Comparison of ENCODE assay signal across 16 mouse cellular contexts in genomic region chr11:95423505-95423904, GRCm38 (mm10). TPM values are rescaled to one million over a fixed set of nuclear protein-coding genes. Genes with fewer than 3 reads are reported as not detected.
DNase-seq lines count a peak whose midpoint lies in the region; ATAC-seq and TF ChIP-seq lines count a peak whose summit lies in the region.
"Had no signal": no experiment of that assay in that cellular context is flagged by ENCODE, and none has a peak within 500 bp of the region (broad histone marks: within the 10 kb centered on the region; RNA-seq: fewer than 3 reads in every experiment).

No protein-coding gene starts in this region.

- H3K9ac ChIP-seq in intestine, embryonic 14.5 days (ENCODE audit: low read length): no peak overlapping the region
- no peak overlapping the region for H3K9ac ChIP-seq in intestine, embryonic 16.5 days (ENCODE audit: low read depth, low read length)
- no peak overlapping the region for H3K9ac ChIP-seq in midbrain, postnatal 0 days (replicated peaks; ENCODE audit: low read length, poor library complexity, severe bottlenecking)
- H3K9ac ChIP-seq in midbrain, embryonic 11.5 days (ENCODE audit: low read length): no peak overlapping the region
- H3K9ac ChIP-seq in stomach, postnatal 0 days (ENCODE audit: low read length): no peak overlapping the region
- H3K9ac ChIP-seq: embryonic facial prominence, embryonic 12.5 days; forebrain, embryonic 12.5 days; neural tube, embryonic 15.5 days had no signal

- no peaks in the 10 kb centered on the region for H3K9me3 ChIP-seq in intestine, embryonic 14.5 days (ENCODE audit: control insufficient read depth, low read length)
- H3K9me3 ChIP-seq in intestine, embryonic 16.5 days (ENCODE audit: control insufficient read depth, low read length): no peaks in the 10 kb centered on the region
- no peaks in the 10 kb centered on the region for H3K9me3 ChIP-seq in midbrain, postnatal 0 days (ENCODE audit: low read length)
- H3K9me3 ChIP-seq in midbrain, embryonic 11.5 days (ENCODE audit: control insufficient read depth, low read length): no peaks in the 10 kb centered on the region
- H3K9me3 ChIP-seq in stomach, postnatal 0 days (ENCODE audit: control insufficient read depth, low read length): no peaks in the 10 kb centered on the region
- H3K9me3 ChIP-seq: embryonic facial prominence, embryonic 12.5 days; forebrain, embryonic 12.5 days; neural tube, embryonic 15.5 days had no signal

- CTCF ChIA-PET in Patski (lab: Charles Lee): interaction anchor here (0.8 to 1.4 kb wide), 4 partner anchors 9 to 24 kb away, joined by 3 to 4 read pairs (median 3); no protein-coding TSS in a partner anchor

- no peaks in the 10 kb centered on the region for H3K4me1 ChIP-seq in intestine, embryonic 14.5 days (replicated peaks; ENCODE audit: control insufficient read depth, insufficient read depth, low read length)
- H3K4me1 ChIP-seq in intestine, embryonic 16.5 days (ENCODE audit: control insufficient read depth, insufficient read depth, low read length): no peaks in the 10 kb centered on the region
- no peaks in the 10 kb centered on the region for H3K4me1 ChIP-seq in midbrain, postnatal 0 days (ENCODE audit: insufficient read depth, low read length)
- H3K4me1 ChIP-seq in midbrain, embryonic 11.5 days (ENCODE audit: control insufficient read depth, insufficient read depth, low read length): no peaks in the 10 kb centered on the region
- no peaks in the 10 kb centered on the region for H3K4me1 ChIP-seq in stomach, postnatal 0 days (replicated peaks; ENCODE audit: control insufficient read depth, insufficient read depth)
- H3K4me1 ChIP-seq: embryonic facial prominence, embryonic 12.5 days; forebrain, embryonic 12.5 days; neural tube, embryonic 15.5 days had no signal

- H3K4me2 ChIP-seq in intestine, embryonic 14.5 days (ENCODE audit: low read length): no peak overlapping the region
- no peak overlapping the region for H3K4me2 ChIP-seq in intestine, embryonic 16.5 days (ENCODE audit: low read depth, low read length)
- no peak overlapping the region for H3K4me2 ChIP-seq in midbrain, postnatal 0 days (ENCODE audit: low read depth, low read length, poor library complexity, severe bottlenecking)
- H3K4me2 ChIP-seq in midbrain, embryonic 11.5 days: no peak overlapping the region
- no peak overlapping the region for H3K4me2 ChIP-seq in stomach, postnatal 0 days (replicated peaks; ENCODE audit: low read depth)
- H3K4me2 ChIP-seq: embryonic facial prominence, embryonic 12.5 days; forebrain, embryonic 12.5 days; neural tube, embryonic 15.5 days had no signal

- peak; percentile 40 for TF ChIP-seq CTCF in midbrain, postnatal 0 days (IDR thresholded peaks at IDR 0.05)
- TF ChIP-seq CTCF in Patski (IDR thresholded peaks at IDR 0.05): peak; percentile 56
- peak; percentile 56 for TF ChIP-seq CTCF in stomach, postnatal 0 days (IDR thresholded peaks at IDR 0.05; ENCODE audit: low read depth)

- ATAC-seq in intestine, embryonic 14.5 days (replicated peaks; ENCODE audit: low FRiP score, low TSS enrichment, low read depth): no peak
- ATAC-seq in intestine, embryonic 16.5 days: no peak
- ATAC-seq in midbrain, postnatal 0 days (ENCODE audit: low FRiP score): no peak
- no peak for ATAC-seq in midbrain, embryonic 11.5 days (ENCODE audit: low FRiP score)
- no peak for ATAC-seq in Patski
- ATAC-seq in stomach, postnatal 0 days (ENCODE audit: low FRiP score, low TSS enrichment): no peak
- ATAC-seq: midbrain, embryonic 16.5 days had no signal

- no peak overlapping the region for H3K4me3 ChIP-seq in intestine, embryonic 14.5 days (ENCODE audit: low read depth, low read length)
- H3K4me3 ChIP-seq in intestine, embryonic 16.5 days (ENCODE audit: low read length): no peak overlapping the region
- no peak overlapping the region for H3K4me3 ChIP-seq in midbrain, postnatal 0 days (ENCODE audit: low read depth, low read length)
- H3K4me3 ChIP-seq in midbrain, embryonic 11.5 days (ENCODE audit: low read depth, low read length): no peak overlapping the region
- no peak overlapping the region for H3K4me3 ChIP-seq in stomach, postnatal 0 days (ENCODE audit: low read depth, low read length)
- H3K4me3 ChIP-seq: embryonic facial prominence, embryonic 12.5 days; forebrain, embryonic 12.5 days; neural tube, embryonic 15.5 days had no signal

- no peak overlapping the region for H3K27ac ChIP-seq in intestine, embryonic 14.5 days (ENCODE audit: low read depth)
- H3K27ac ChIP-seq in intestine, embryonic 16.5 days (ENCODE audit: low read length): no peak overlapping the region
- no peak overlapping the region for H3K27ac ChIP-seq in midbrain, postnatal 0 days (ENCODE audit: low read depth, low read length)
- no peak overlapping the region for H3K27ac ChIP-seq in midbrain, embryonic 11.5 days (ENCODE audit: low read depth, low read length)
- H3K27ac ChIP-seq in stomach, postnatal 0 days (replicated peaks): no peak overlapping the region
- H3K27ac ChIP-seq: embryonic facial prominence, embryonic 12.5 days; forebrain, embryonic 12.5 days; neural tube, embryonic 15.5 days had no signal

- TF ChIP-seq EP300 in stomach, postnatal 0 days (optimal IDR thresholded peaks at IDR 0.05): no peak

- WGBS in intestine, embryonic 14.5 days: 83% methylated on average over 3 of the region's 3 CpGs
- 82% methylated on average over 3 of the region's 3 CpGs for WGBS in intestine, embryonic 16.5 days
- 86% methylated on average over 3 of the region's 3 CpGs for WGBS in midbrain, postnatal 0 days
- 81% methylated on average over 3 of the region's 3 CpGs for WGBS in midbrain, embryonic 11.5 days
- 81% methylated on average over 3 of the region's 3 CpGs for WGBS in stomach, postnatal 0 days

- peak; percentile 44 for DNase-seq in intestine, embryonic 14.5 days (ENCODE audit: low spot score)
- DNase-seq in midbrain, postnatal 0 days (ENCODE audit: low spot score): no peak
- no peak for DNase-seq in midbrain, embryonic 11.5 days (ENCODE audit: low spot score, missing footprints)
- no peak for DNase-seq in Patski (ENCODE audit: low read depth, low spot score)
- no peak for DNase-seq in stomach, postnatal 0 days (ENCODE audit: low spot score)
- DNase-seq in thymus, postnatal 25 days: no peak
- DNase-seq: adrenal gland, adult 8-10 months; cerebellum, adult 18-20 months; left cerebral cortex, postnatal 4 days; lung, postnatal 10 days; right cerebral cortex, postnatal 14 days had no signal

- POLR2A ChIA-PET in Patski (lab: Charles Lee): no interaction called here

- no peaks in the 10 kb centered on the region for H3K27me3 ChIP-seq in intestine, embryonic 14.5 days (replicated peaks; ENCODE audit: control insufficient read depth, insufficient read depth, low read length)
- no peaks in the 10 kb centered on the region for H3K27me3 ChIP-seq in intestine, embryonic 16.5 days (replicated peaks; ENCODE audit: control insufficient read depth, insufficient read depth, low read length)
- H3K27me3 ChIP-seq in midbrain, postnatal 0 days (ENCODE audit: insufficient read depth, low read length): no peaks in the 10 kb centered on the region
- no peaks in the 10 kb centered on the region for H3K27me3 ChIP-seq in midbrain, embryonic 11.5 days (ENCODE audit: control insufficient read depth, insufficient read depth, low read length)
- no peaks in the 10 kb centered on the region for H3K27me3 ChIP-seq in Patski
- no peaks in the 10 kb centered on the region for H3K27me3 ChIP-seq in stomach, postnatal 0 days (ENCODE audit: control insufficient read depth, insufficient read depth, low read length)
- H3K27me3 ChIP-seq: embryonic facial prominence, embryonic 12.5 days; forebrain, embryonic 12.5 days; neural tube, embryonic 15.5 days had no signal

- in situ Hi-C loops in Patski (cut with MboI; ENCODE audit: low pct_unique_long_range_greater_than_20kb): no loop called here

- peaks cover 4% of the 10 kb centered on the region; the same call in 1 of the 2 replicates for H3K36me3 ChIP-seq in intestine, embryonic 14.5 days (ENCODE audit: control insufficient read depth, insufficient read depth, low read length)
- no peaks in the 10 kb centered on the region for H3K36me3 ChIP-seq in intestine, embryonic 16.5 days (ENCODE audit: control insufficient read depth, insufficient read depth, low read length)
- no peaks in the 10 kb centered on the region for H3K36me3 ChIP-seq in midbrain, postnatal 0 days (ENCODE audit: insufficient read depth, low read length)
- 0 out of 2 replicates have a peak, but pooled peaks cover under 1% of the 10 kb centered on the region for H3K36me3 ChIP-seq in midbrain, embryonic 11.5 days (ENCODE audit: control insufficient read depth, insufficient read depth, low read length)
- H3K36me3 ChIP-seq in stomach, postnatal 0 days (ENCODE audit: control insufficient read depth, insufficient read depth, low read length): no peaks in the 10 kb centered on the region
- H3K36me3 ChIP-seq: forebrain, embryonic 12.5 days; neural tube, embryonic 15.5 days had no signal

RNA-seq across cellular contexts. Expression of gene Spop, which starts 9.6 kb away (rescaled TPM):
- polyA plus RNA-seq in intestine, embryonic 14.5 days (2014; fragmentation: Nextera tagmentation; extraction: Ambion mirVana): 95.5 and 105 TPM in 2 replicates
- 104 and 127 TPM in 2 replicates for polyA plus RNA-seq in intestine, embryonic 16.5 days (2015; fragmentation: Nextera tagmentation; extraction: Ambion mirVana)
- total RNA-seq in midbrain, postnatal 0 days (2014; rRNA removed): 54.3 and 66.5 TPM in 2 replicates
- 192 and 231 TPM in 2 replicates for polyA plus RNA-seq in midbrain, postnatal 0 days (2015; fragmentation: Nextera tagmentation; extraction: Ambion mirVana)
- 132 and 162 TPM in 2 replicates for polyA plus RNA-seq in midbrain, embryonic 11.5 days (2014; fragmentation: Nextera tagmentation; extraction: Ambion mirVana)
- 102 TPM for polyA plus RNA-seq in Patski (2021)
- 92.4 and 96.0 TPM in 2 replicates for polyA plus RNA-seq in stomach, postnatal 0 days (2015; fragmentation: Nextera tagmentation; extraction: Ambion mirVana)

RNA-seq across cellular contexts. Expression of gene Slc35b1, which starts 39.0 kb away (rescaled TPM):
- polyA plus RNA-seq in intestine, embryonic 14.5 days (2014; fragmentation: Nextera tagmentation; extraction: Ambion mirVana): 85.2 and 90.5 TPM in 2 replicates
- polyA plus RNA-seq in intestine, embryonic 16.5 days (2015; fragmentation: Nextera tagmentation; extraction: Ambion mirVana): 116 and 117 TPM in 2 replicates
- total RNA-seq in midbrain, postnatal 0 days (2014; rRNA removed): 92.4 and 99.1 TPM in 2 replicates
- polyA plus RNA-seq in midbrain, postnatal 0 days (2015; fragmentation: Nextera tagmentation; extraction: Ambion mirVana): 154 and 168 TPM in 2 replicates
- 130 and 133 TPM in 2 replicates for polyA plus RNA-seq in midbrain, embryonic 11.5 days (2014; fragmentation: Nextera tagmentation; extraction: Ambion mirVana)
- 95.9 TPM for polyA plus RNA-seq in Patski (2021)
- 106 and 110 TPM in 2 replicates for polyA plus RNA-seq in stomach, postnatal 0 days (2015; fragmentation: Nextera tagmentation; extraction: Ambion mirVana)
